Mouse (Mus musculus) CH12.LX (cell line): Measurements from ENCODE around the gene Hist1h4c.
A peak's percentile ranks its signal among the peaks of the same experiment; 100 is the strongest.

Experiments used
- CTCF ChIP-seq, 2 experiments: IDR thresholded peaks in 1 of 2; conservative IDR thresholded peaks in 1 of 2; 2 replicates each; pipeline ENCODE4 v1.5.1; 2011 to 2012; ENCODE audit warnings: low read depth in 2 of 2, low read length in 2 of 2, improper control_type of control experiment in 1 of 2, inconsistent platforms in 1 of 2, mild to moderate bottlenecking in 1 of 2, moderate library complexity in 1 of 2
- ELF1 ChIP-seq: IDR thresholded peaks from 2 replicates; pipeline ENCODE4 v1.6.1; 2014; ENCODE audit warnings: low read depth, mild to moderate bottlenecking, inconsistent platforms, low read length, improper control_type of control experiment
- EP300 ChIP-seq: IDR thresholded peaks from 2 replicates; pipeline ENCODE4 v1.6.1; 2011; ENCODE audit warnings: low read length, improper control_type of control experiment
- MAX ChIP-seq: IDR thresholded peaks from 2 replicates; pipeline ENCODE4 v1.6.1; 2011; ENCODE audit warnings: low read length, improper control_type of control experiment
- MAZ ChIP-seq: IDR thresholded peaks from 2 replicates; pipeline ENCODE4 v1.6.1; 2012; ENCODE audit warnings: low read depth, mild to moderate bottlenecking, inconsistent platforms, low read length, improper control_type of control experiment, moderate library complexity
- NELFE ChIP-seq: IDR thresholded peaks from 2 replicates; pipeline ENCODE4 v1.6.1; 2011; ENCODE audit warnings: low read depth, low read length, improper control_type of control experiment
- POLR2A ChIP-seq: IDR thresholded peaks from 2 replicates; pipeline ENCODE4 v1.6.1; 2011; ENCODE audit warnings: low read depth, mild to moderate bottlenecking, improper control_type of control experiment, low read length
- POLR2AphosphoS2 ChIP-seq: IDR thresholded peaks from 2 replicates; pipeline ENCODE4 v1.6.1; 2011; ENCODE audit warnings: low read depth, low read length, improper control_type of control experiment
- TBP ChIP-seq: conservative IDR thresholded peaks from 2 replicates; pipeline ENCODE4 v1.6.1; 2011; ENCODE audit warnings: low read depth, low read length, improper control_type of control experiment
- USF2 ChIP-seq: conservative IDR thresholded peaks from 2 replicates; pipeline ENCODE4 v1.6.1; 2011; ENCODE audit warnings: low read depth, low read length, improper control_type of control experiment

- no peak for TF ChIP-seq CTCF (conservative IDR thresholded peaks at IDR 0.05 in 1 of 2, IDR thresholded peaks at IDR 0.05 in 1 of 2; ENCODE audit: low read depth in 2 of 2, low read length in 2 of 2)
- TF ChIP-seq USF2 = no peak
- no peak for TF ChIP-seq MAX
- no peak for TF ChIP-seq NELFE
- no peak; the same call in 1 of the 2 replicates for TF ChIP-seq POLR2A
- no peak for TF ChIP-seq MAZ
- TF ChIP-seq EP300 = no peak
- peak; percentile 23; the same call in 1 of the 2 replicates for TF ChIP-seq TBP
- TF ChIP-seq ELF1 = no peak
- TF ChIP-seq POLR2AphosphoS2 = no peak
These were observed 49.6 kb upstream of the Hist1h4c start for GRCm38 (mm10) chr13:23747892-23748288.
